Mouse (Mus musculus) v-Abl transformed pro-B cells (cell line): Measurements from ENCODE around the gene Olfr10.
"Not testable (repeated sequence)": the region's sequence is repeated elsewhere in the genome, so short reads cannot be mapped to it uniquely, and the experiment has no call there.

ENCODE experiments used
- in situ Hi-C, 2 experiments: fragments of 400-800 bp; cut with MboI; formaldehyde crosslinking; loops; one replicate each; pipeline ENCODE4 v1.15.1; 2025; ENCODE audit not compliant: unreplicated experiment in 2 of 2

Gene Olfr10

GRCm38 (mm10) chr11:49287251-49287650 is 17.3 kb upstream of the Olfr10 start:
- in situ Hi-C loops: loop anchor here in 1 of 2 experiments (25.0 kb wide), 1 partner anchor 600 kb away; no protein-coding TSS in a partner anchor

GRCm38 (mm10) chr11:49292777-49293176 is 11.8 kb upstream of the Olfr10 start:
- in situ Hi-C loops: loop anchor here in 1 of 2 experiments (25.0 kb wide), 1 partner anchor 595 kb away; no protein-coding TSS in a partner anchor

GRCm38 (mm10) chr11:49308547-49308946 is 4.0 kb downstream of the Olfr10 start:
- in situ Hi-C loops: not testable (repeated sequence)

GRCm38 (mm10) chr11:49322442-49322841 is 17.9 kb downstream of the Olfr10 start, which contains the start of gene Olfr1391:
TSS of gene Olfr1391 (plus strand) at chr11:49322742.
- in situ Hi-C loops: no loop called here

- in situ Hi-C loops: no loop called here
Measured at GRCm38 (mm10) chr11:49326726-49327125, 22.2 kb downstream of the Olfr10 start.

GRCm38 (mm10) chr11:49329686-49330085 is 25.1 kb downstream of the Olfr10 start:
- in situ Hi-C loops: no loop called here

GRCm38 (mm10) chr11:49334888-49335287 is 30.3 kb downstream of the Olfr10 start, which contains the start of gene Olfr1390:
TSS of gene Olfr1390 (plus strand) at chr11:49335188.
- in situ Hi-C loops: no loop called here

- in situ Hi-C loops: no loop called here
Measured at GRCm38 (mm10) chr11:49337150-49337832, 32.8 kb downstream of the Olfr10 start.
